Mouse (Mus musculus): ENCODE measurements around the gene Stk11ip. TPM values are rescaled to one million over a fixed set of nuclear protein-coding genes. Genes with fewer than 3 reads are reported as not detected.
A peak's percentile ranks its signal among the peaks of the same experiment; 100 is the strongest.

Gene Stk11ip
- total RNA-seq, 2 experiments from 2014 or later: 35.3 to 36.7 TPM

- DNase-seq (ENCODE audit: low spot score in 2 of 2): no peak
- intact Hi-C loops (cut with DNase I): loop anchor here (1.0 to 5.0 kb wide), 2 partner anchors 51 to 81 kb away; partner anchors contain the start of genes Inha and Obsl1
Observed at GRCm38 (mm10) chr1:75558388-75559178, 37.3 kb downstream of the Stk11ip start.

- intact Hi-C loops (cut with DNase I): loop anchor here (1.0 to 5.0 kb wide), 2 partner anchors 52 to 82 kb away; partner anchors contain the start of genes Inha and Obsl1
- peak; percentile 95 to 98 for DNase-seq (ENCODE audit: low spot score in 2 of 2)
Observed at GRCm38 (mm10) chr1:75559212-75559925, 38.0 kb downstream of the Stk11ip start.

- intact Hi-C loops (cut with DNase I): no loop called here
- no peak for DNase-seq (ENCODE audit: low spot score in 2 of 2)
Observed at GRCm38 (mm10) chr1:75560206-75560913, 39.0 kb downstream of the Stk11ip start.

- DNase-seq (ENCODE audit: low spot score in 2 of 2): no peak
- intact Hi-C loops (cut with DNase I): no loop called here
Observed at GRCm38 (mm10) chr1:75561221-75561897, 40.0 kb downstream of the Stk11ip start.

- intact Hi-C loops (cut with DNase I): no loop called here
- no peak for DNase-seq (ENCODE audit: low spot score in 2 of 2)
Observed at GRCm38 (mm10) chr1:75561898-75562238, 40.5 kb downstream of the Stk11ip start.

- DNase-seq (ENCODE audit: low spot score in 2 of 2): no peak
- intact Hi-C loops (cut with DNase I): no loop called here
Observed at GRCm38 (mm10) chr1:75564102-75564501, 42.8 kb downstream of the Stk11ip start.

GRCm38 (mm10) chr1:75564916-75565315 is 43.6 kb downstream of the Stk11ip start:
- peak in 1 of 2 experiments; percentile 11 for DNase-seq (ENCODE audit: low spot score in 2 of 2)
- intact Hi-C loops (cut with DNase I): no loop called here

GRCm38 (mm10) chr1:75565616-75566015 is 44.3 kb downstream of the Stk11ip start:
- intact Hi-C loops (cut with DNase I): no loop called here
- DNase-seq (ENCODE audit: low spot score in 2 of 2): peak in 1 of 2 experiments; percentile 66

GRCm38 (mm10) chr1:75570403-75570802 is 49.1 kb downstream of the Stk11ip start:
- intact Hi-C loops (cut with DNase I): no loop called here
- no peak for DNase-seq (ENCODE audit: low spot score in 2 of 2)

GRCm38 (mm10) chr1:75572776-75573175 is 51.4 kb downstream of the Stk11ip start:
- DNase-seq (ENCODE audit: low spot score in 2 of 2): no peak
- intact Hi-C loops (cut with DNase I): no loop called here

- DNase-seq (ENCODE audit: low spot score in 2 of 2): no peak
- intact Hi-C loops (cut with DNase I): no loop called here
Observed at GRCm38 (mm10) chr1:75573715-75574114, 52.4 kb downstream of the Stk11ip start.

- intact Hi-C loops (cut with DNase I): no loop called here
- DNase-seq (ENCODE audit: low spot score in 2 of 2): no peak
Observed at GRCm38 (mm10) chr1:75574476-75575310, 53.4 kb downstream of the Stk11ip start.

GRCm38 (mm10) chr1:75581936-75582624 is 60.8 kb downstream of the Stk11ip start:
- intact Hi-C loops (cut with DNase I): no loop called here

GRCm38 (mm10) chr1:75582625-75582956 is 61.3 kb downstream of the Stk11ip start:
- intact Hi-C loops (cut with DNase I): no loop called here
- no peak for DNase-seq (ENCODE audit: low spot score in 2 of 2)

More at GRCm38 (mm10) chr1:75581936-75582624, 60.8 kb downstream of the Stk11ip start:
- DNase-seq (ENCODE audit: low spot score in 2 of 2): no peak

- intact Hi-C loops (cut with DNase I): no loop called here
- DNase-seq (ENCODE audit: low spot score in 2 of 2): no peak
Observed at GRCm38 (mm10) chr1:75583034-75583433, 61.7 kb downstream of the Stk11ip start.

GRCm38 (mm10) chr1:75586791-75587190 is 65.5 kb downstream of the Stk11ip start:
- intact Hi-C loops (cut with DNase I): loop anchor here (5.0 kb wide), 1 partner anchor 39 kb away; the partner anchor contains the start of gene Slc4a3
- DNase-seq (ENCODE audit: low spot score in 2 of 2): no peak
